Comparison of ENCODE assay signal across 26 mouse cellular contexts in the genomic region with DNA sequence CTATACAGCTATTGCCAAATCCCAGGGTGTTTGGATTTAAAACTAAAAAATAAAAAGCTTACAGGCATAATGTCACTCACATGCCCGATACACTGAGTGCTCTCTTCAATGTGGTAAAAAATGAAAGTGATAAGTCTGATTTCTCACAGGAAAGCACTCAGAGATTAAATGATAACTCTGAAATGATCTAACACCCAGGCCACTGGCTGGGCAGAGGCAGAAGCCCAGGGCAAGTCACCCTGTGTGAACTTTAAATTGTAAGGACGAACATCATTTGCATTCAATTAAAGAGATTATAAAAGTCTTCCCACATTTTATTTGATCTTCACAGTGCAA.
DNase-seq lines count a peak whose midpoint lies in the region; ATAC-seq lines count a peak whose summit lies in the region.
"Had no signal": no experiment of that assay in that cellular context is flagged by ENCODE, and none has a peak within 500 bp of the region (broad histone marks: within the 10 kb centered on the region; RNA-seq: fewer than 3 reads in every experiment).

No protein-coding gene starts in this region.

- H3K27me3 ChIP-seq in intestine, embryonic 16.5 days (replicated peaks; ENCODE audit: control insufficient read depth, insufficient read depth, low read length): no peaks in the 10 kb centered on the region
- no peaks in the 10 kb centered on the region for H3K27me3 ChIP-seq in stomach, embryonic 16.5 days (ENCODE audit: control insufficient read depth, insufficient read depth, low read length)
- H3K27me3 ChIP-seq in heart, embryonic 10.5 days (ENCODE audit: insufficient read depth, poor library complexity, severe bottlenecking): no peaks in the 10 kb centered on the region
- H3K27me3 ChIP-seq: embryonic facial prominence, embryonic 13.5 days; forebrain, embryonic 12.5 days; forebrain, embryonic 15.5 days; heart, embryonic 12.5 days; heart, embryonic 15.5 days; hindbrain, embryonic 13.5 days had no signal

- H3K27ac ChIP-seq in intestine, embryonic 16.5 days (ENCODE audit: low read length): no peak overlapping the region
- peak overlapping the region; percentile 33; the same call in 1 of the 2 replicates for H3K27ac ChIP-seq in stomach, embryonic 16.5 days (ENCODE audit: low read length)
- H3K27ac ChIP-seq in heart, embryonic 10.5 days: no peak overlapping the region
- H3K27ac ChIP-seq: embryonic facial prominence, embryonic 13.5 days; forebrain, embryonic 12.5 days; forebrain, embryonic 15.5 days; heart, embryonic 15.5 days; hindbrain, embryonic 10.5 days; hindbrain, embryonic 13.5 days had no signal

- no peak overlapping the region for H3K9ac ChIP-seq in intestine, embryonic 16.5 days (ENCODE audit: low read depth, low read length)
- H3K9ac ChIP-seq in stomach, embryonic 16.5 days (ENCODE audit: low read length): no peak overlapping the region
- H3K9ac ChIP-seq: embryonic facial prominence, embryonic 13.5 days; forebrain, embryonic 12.5 days; forebrain, embryonic 15.5 days; heart, embryonic 12.5 days; heart, embryonic 15.5 days; hindbrain, embryonic 13.5 days had no signal

- H3K36me3 ChIP-seq in intestine, embryonic 16.5 days (ENCODE audit: control insufficient read depth, insufficient read depth, low read length): no peaks in the 10 kb centered on the region
- no peaks in the 10 kb centered on the region for H3K36me3 ChIP-seq in stomach, embryonic 16.5 days (ENCODE audit: control insufficient read depth, insufficient read depth, low read length)
- no peaks in the 10 kb centered on the region for H3K36me3 ChIP-seq in heart, embryonic 10.5 days
- H3K36me3 ChIP-seq: embryonic facial prominence, embryonic 13.5 days; forebrain, embryonic 12.5 days; forebrain, embryonic 15.5 days; heart, embryonic 12.5 days; heart, embryonic 15.5 days; hindbrain, embryonic 10.5 days; hindbrain, embryonic 13.5 days had no signal

- WGBS in intestine, embryonic 16.5 days: 71% methylated on average over 2 of the region's 2 CpGs
- WGBS in stomach, embryonic 16.5 days: 89% methylated on average over 2 of the region's 2 CpGs
- 78% methylated on average over 2 of the region's 2 CpGs for WGBS in heart, embryonic 10.5 days

- peak; percentile 33 for DNase-seq in CD4-positive, CD25-positive, alpha-beta regulatory T cell, adult 2 months (ENCODE audit: low read depth, low spot score)
- DNase-seq in heart, embryonic 10.5 days (ENCODE audit: low spot score): no peak
- DNase-seq in gastrocnemius, postnatal 14 days: no peak
- DNase-seq in kidney, adult 9 months: no peak
- DNase-seq in layer of hippocampus, postnatal 10 days (ENCODE audit: low spot score in 2 of 2): no peak
- DNase-seq: adrenal gland, adult 2 months; adrenal gland, postnatal 14 days; cerebellum, adult 11 months; cerebellum, adult 2 months; cerebellum, adult 9-11 months; cerebellum, postnatal 25 days; gastrocnemius, postnatal 10 days; heart, postnatal 10 days; heart, postnatal 36 days had no signal

- H3K9me3 ChIP-seq in intestine, embryonic 16.5 days (ENCODE audit: control insufficient read depth, low read length): no peaks in the 10 kb centered on the region
- H3K9me3 ChIP-seq in stomach, embryonic 16.5 days (replicated peaks; ENCODE audit: control insufficient read depth, low read length): no peaks in the 10 kb centered on the region
- no peaks in the 10 kb centered on the region for H3K9me3 ChIP-seq in heart, embryonic 10.5 days
- H3K9me3 ChIP-seq: embryonic facial prominence, embryonic 13.5 days; forebrain, embryonic 12.5 days; forebrain, embryonic 15.5 days; heart, embryonic 12.5 days; heart, embryonic 15.5 days; hindbrain, embryonic 10.5 days; hindbrain, embryonic 13.5 days had no signal

- intact Hi-C loops in gastrocnemius, postnatal 14 days (cut with DNase I; ENCODE audit: low total_unique reads): no loop called here

- H3K4me3 ChIP-seq in intestine, embryonic 16.5 days (ENCODE audit: low read length): no peak overlapping the region
- no peak overlapping the region for H3K4me3 ChIP-seq in stomach, embryonic 16.5 days (replicated peaks; ENCODE audit: low read length)
- no peak overlapping the region for H3K4me3 ChIP-seq in heart, embryonic 10.5 days
- H3K4me3 ChIP-seq: embryonic facial prominence, embryonic 13.5 days; erythroblast, embryonic 14.5 days; forebrain, embryonic 12.5 days; forebrain, embryonic 15.5 days; heart, embryonic 12.5 days; heart, embryonic 15.5 days; hindbrain, embryonic 10.5 days; hindbrain, embryonic 13.5 days had no signal

- peak; percentile 82 for ATAC-seq in activated CD4-positive, CD25-positive, alpha-beta regulatory T cell, adult 4 months
- peak; percentile 52 for ATAC-seq in intestine, embryonic 16.5 days
- no peak for ATAC-seq in stomach, embryonic 16.5 days (ENCODE audit: insufficient read depth, low FRiP score)
- ATAC-seq: forebrain, embryonic 15.5 days; hindbrain, embryonic 16.5 days had no signal

- peaks cover 3% of the 10 kb centered on the region; the same call in 1 of the 2 replicates for H3K4me1 ChIP-seq in intestine, embryonic 16.5 days (ENCODE audit: control insufficient read depth, insufficient read depth, low read length)
- no peaks in the 10 kb centered on the region for H3K4me1 ChIP-seq in stomach, embryonic 16.5 days (ENCODE audit: control insufficient read depth, insufficient read depth, low read length)
- H3K4me1 ChIP-seq in heart, embryonic 10.5 days: no peaks in the 10 kb centered on the region
- H3K4me1 ChIP-seq: forebrain, embryonic 15.5 days; hindbrain, embryonic 13.5 days had no signal

- H3K4me2 ChIP-seq in intestine, embryonic 16.5 days (ENCODE audit: low read depth, low read length): no peak overlapping the region
- H3K4me2 ChIP-seq in stomach, embryonic 16.5 days (ENCODE audit: low read depth, low read length): no peak overlapping the region
- H3K4me2 ChIP-seq: embryonic facial prominence, embryonic 13.5 days; forebrain, embryonic 12.5 days; forebrain, embryonic 15.5 days; heart, embryonic 12.5 days; heart, embryonic 15.5 days; hindbrain, embryonic 13.5 days had no signal
